Mouse (Mus musculus) spleen, postnatal 10 days (tissue): Measurements from ENCODE around the gene Sgms1.
A peak's percentile ranks its signal among the peaks of the same experiment; 100 is the strongest.

Source experiments
- DNase-seq, 2 experiments: peaks; one replicate each; pipeline ENCODE4 v3.0.0; 2021 to 2022; ENCODE audit warnings: low spot score in 2 of 2

The Sgms1 gene

GRCm38 (mm10) chr19:32383738-32384137 is 5.8 kb downstream of the Sgms1 start:
- no peak for DNase-seq

GRCm38 (mm10) chr19:32381511-32381961 is 8.0 kb downstream of the Sgms1 start:
- DNase-seq, result peak in 1 of 2 experiments; percentile 17

- DNase-seq, result peak in 1 of 2 experiments; percentile 18
These were observed 8.8 kb downstream of the Sgms1 start for GRCm38 (mm10) chr19:32380748-32381147.

- DNase-seq, result peak in 1 of 2 experiments; percentile 17
These were observed 10.1 kb downstream of the Sgms1 start for GRCm38 (mm10) chr19:32379239-32379920.

GRCm38 (mm10) chr19:32378581-32378980 is 10.9 kb downstream of the Sgms1 start:
- no peak for DNase-seq

GRCm38 (mm10) chr19:32377701-32378325 is 11.7 kb downstream of the Sgms1 start:
- peak in 1 of 2 experiments; percentile 49 for DNase-seq

GRCm38 (mm10) chr19:32376886-32377535 is 12.5 kb downstream of the Sgms1 start:
- DNase-seq, result peak in 1 of 2 experiments; percentile 18

- no peak for DNase-seq
These were observed 13.5 kb downstream of the Sgms1 start for GRCm38 (mm10) chr19:32376054-32376453.

- no peak for DNase-seq
These were observed 14.0 kb downstream of the Sgms1 start for GRCm38 (mm10) chr19:32375473-32375985.

- DNase-seq, result no peak
These were observed 14.8 kb downstream of the Sgms1 start for GRCm38 (mm10) chr19:32374751-32375150.

GRCm38 (mm10) chr19:32373865-32374655 is 15.5 kb downstream of the Sgms1 start:
- DNase-seq, result no peak

GRCm38 (mm10) chr19:32372373-32372772 is 17.1 kb downstream of the Sgms1 start:
- no peak for DNase-seq

- no peak for DNase-seq
These were observed 22.2 kb downstream of the Sgms1 start for GRCm38 (mm10) chr19:32367333-32367732.

- no peak for DNase-seq
These were observed 23.1 kb downstream of the Sgms1 start for GRCm38 (mm10) chr19:32366406-32366805.

GRCm38 (mm10) chr19:32365111-32365510 is 24.4 kb downstream of the Sgms1 start:
- no peak for DNase-seq

- no peak for DNase-seq
These were observed 25.9 kb downstream of the Sgms1 start for GRCm38 (mm10) chr19:32363587-32363986.

GRCm38 (mm10) chr19:32362520-32362919 is 27.0 kb downstream of the Sgms1 start:
- no peak for DNase-seq

- DNase-seq, result no peak
These were observed 28.4 kb downstream of the Sgms1 start for GRCm38 (mm10) chr19:32360989-32361698.

GRCm38 (mm10) chr19:32360546-32360945 is 29.0 kb downstream of the Sgms1 start:
- DNase-seq, result no peak

GRCm38 (mm10) chr19:32358699-32359517 is 30.6 kb downstream of the Sgms1 start:
- no peak for DNase-seq
